Mouse (Mus musculus) heart, adult 9 months (tissue): ENCODE results near the gene Slc44a2.
"Not testable (repeated sequence)": the region's sequence is repeated elsewhere in the genome, so short reads cannot be mapped to it uniquely, and the experiment has no call there.

Experiments
- DNase-seq, 2 experiments: peaks; one replicate each; pipeline ENCODE4 v3.0.0; 2022; ENCODE audit warnings: low spot score in 2 of 2

The Slc44a2 gene

DNA sequence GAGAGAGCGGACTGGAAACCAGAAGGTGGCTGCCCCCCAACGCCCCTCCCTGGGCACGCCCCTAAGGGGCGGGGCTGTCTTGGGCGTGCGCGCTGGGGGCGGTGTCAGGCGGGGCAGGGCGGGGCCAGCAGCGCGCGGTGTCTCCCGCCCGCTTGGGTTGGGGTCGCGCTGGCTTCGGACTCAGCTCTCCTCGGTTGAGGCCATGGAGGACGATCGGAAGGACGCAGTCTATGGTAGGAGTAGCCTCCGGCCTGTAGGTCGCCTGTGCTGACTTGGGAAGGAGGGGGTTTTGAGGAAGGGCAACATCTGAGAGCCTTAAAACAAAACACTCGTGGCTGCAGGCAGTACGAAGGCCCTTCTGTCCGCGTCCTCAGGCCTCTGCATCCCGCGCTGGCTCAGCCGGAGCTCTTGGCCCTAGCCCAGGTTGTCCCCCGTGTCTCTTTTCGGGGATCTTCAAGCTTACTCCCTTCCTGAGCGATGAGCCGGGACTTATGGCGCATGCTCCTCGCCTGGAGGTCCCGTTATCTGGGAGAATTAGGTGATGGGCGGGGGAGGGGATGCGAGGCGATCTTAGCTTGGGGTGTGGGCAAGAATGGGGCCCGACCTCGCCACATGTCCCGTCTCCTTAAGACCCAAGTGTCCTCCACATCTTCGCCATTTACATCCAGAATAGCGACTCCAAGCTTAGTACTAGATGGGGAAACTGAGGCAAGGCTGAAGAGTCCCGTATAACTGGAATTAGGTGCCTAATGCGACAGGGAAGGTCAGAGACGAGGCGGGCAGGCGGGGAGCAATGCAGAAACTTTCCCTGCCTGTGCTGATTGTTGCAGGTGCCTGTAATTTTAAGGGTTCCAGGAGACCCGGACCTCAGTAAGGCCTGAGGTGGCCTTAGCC lies at the start of gene Slc44a2:
Slc44a2 (plus strand) TSS at position 80 of the 894 bp plus-strand sequence.
- DNase-seq = peak; percentile 80 to 87

DNA sequence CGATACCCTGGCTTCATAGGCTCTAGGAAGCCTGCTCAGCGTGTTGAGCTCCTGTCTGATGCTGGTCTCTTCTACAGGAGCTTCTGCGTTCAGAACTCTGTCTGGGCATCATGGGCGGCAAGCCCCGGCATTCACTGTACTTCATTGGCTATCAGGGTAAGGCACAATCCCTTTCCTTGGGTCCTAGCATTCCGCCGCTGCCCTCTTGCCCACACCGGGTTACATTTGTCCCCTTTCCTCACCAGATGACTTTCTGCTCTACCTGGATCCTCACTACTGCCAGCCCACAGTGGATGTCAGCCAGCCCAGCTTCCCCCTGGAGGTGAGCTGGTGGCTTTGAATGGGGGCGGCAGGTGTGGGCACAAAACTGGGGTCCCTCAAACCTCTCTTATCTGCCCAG lies 48.1 kb upstream of the Slc44a2 start:
- no peak for DNase-seq

DNA sequence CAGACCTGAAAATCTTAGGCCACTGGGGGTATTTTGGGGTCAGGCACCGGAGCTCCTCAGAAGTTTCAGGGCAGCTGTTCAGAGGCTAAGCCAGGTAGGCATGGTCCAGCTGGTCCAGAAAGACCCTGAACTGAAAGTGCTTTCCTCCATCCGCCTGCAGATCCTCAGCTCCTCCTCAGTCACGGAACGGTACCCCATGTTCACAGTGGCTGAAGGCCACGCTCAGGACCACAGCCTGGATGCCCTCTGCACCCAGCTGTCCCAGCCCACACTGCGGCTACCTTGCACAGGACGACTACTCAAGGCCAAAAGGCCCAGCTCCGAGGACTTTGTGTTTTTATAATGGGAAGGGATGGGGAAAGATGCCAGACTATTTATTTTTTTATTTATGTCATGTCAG lies 47.4 kb upstream of the Slc44a2 start:
- DNase-seq = no peak

DNA sequence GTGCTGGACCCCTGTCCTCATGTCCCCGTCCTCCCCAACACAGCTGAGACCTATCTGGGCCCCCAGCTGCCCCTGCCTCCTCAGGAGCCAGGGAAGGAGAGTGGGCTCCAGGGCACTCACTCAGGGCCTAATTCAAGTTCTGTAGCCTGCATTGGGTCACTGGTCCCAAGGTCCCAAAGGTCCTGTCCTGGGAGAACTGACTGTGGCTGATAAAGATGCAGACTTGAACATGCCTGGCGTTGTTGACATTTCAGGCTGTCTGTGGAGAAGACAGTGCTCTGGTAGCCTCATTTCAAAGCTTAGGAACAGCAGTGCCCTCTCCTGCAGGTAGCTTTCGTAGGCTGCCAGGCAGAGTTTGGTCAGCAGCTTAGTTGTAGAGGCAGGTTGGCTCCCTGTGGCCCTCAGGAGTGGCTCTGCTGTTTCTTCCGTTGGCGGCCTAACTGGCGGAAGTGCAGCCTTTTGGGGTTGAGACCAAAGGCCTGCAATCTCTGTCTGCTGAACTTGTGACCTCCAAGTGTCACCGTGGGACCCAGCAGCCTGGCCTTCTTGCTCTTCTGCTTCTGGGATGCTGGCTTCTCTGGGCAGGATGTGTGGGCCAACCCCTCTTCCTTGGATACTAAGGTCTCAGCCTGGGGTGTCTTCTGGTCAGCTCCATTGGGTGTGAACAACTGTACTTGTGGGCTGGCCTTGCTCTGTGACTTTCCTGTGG lies 46.8 kb upstream of the Slc44a2 start:
- DNase-seq = no peak

DNA sequence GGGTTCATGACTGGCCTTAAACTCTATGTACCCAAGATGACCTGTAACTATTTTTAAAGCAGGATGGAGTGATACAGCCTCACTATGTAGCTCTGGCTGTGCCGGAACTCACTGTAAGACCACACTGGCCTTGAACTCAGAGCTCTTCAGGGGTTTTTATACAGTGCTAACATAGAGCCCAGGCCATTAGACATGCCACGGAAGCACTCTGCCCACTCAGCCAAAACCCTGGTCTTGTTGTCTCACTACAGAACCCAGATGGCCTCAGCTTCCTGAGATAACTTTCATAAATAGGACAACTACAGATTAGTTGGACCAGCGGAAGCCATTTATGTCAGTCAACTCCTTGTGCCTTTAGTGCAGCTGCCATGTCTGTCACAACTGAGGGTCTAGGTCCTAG lies 46.2 kb upstream of the Slc44a2 start:
- DNase-seq = no peak

DNA sequence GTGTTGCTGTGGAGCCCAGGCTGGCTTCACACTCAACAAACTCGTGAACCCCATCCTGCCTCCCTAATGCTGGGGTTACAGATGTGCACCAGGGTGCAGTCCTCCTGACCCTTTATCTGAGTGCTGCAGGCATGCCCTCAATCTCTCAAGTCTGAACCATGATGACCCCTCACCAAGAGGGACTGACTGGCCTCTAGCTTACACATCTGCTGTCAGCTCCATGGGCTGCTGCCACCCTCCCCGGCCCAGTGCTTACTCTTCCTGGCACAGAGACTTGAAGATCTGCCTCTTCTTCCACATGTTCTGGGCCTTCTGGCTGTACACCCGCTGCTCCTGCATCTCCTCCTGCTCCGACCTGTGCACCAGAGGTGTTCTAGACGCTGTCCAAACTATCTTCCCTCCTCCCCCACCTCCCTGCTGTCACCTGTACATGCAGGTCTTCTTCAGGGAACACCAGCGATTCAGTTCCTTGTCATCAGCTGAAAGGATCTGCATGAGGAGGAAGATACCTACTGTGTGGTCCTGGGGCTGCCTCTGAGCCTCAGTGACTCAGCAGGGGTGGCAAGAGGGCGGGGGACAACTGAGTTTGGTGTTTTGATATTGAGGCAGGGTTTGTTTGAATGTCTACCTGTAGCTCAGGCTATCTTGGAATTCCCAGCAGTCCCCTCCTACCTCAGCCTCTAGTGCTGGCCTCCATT lies 45.3 kb upstream of the Slc44a2 start:
- DNase-seq = no peak

DNA sequence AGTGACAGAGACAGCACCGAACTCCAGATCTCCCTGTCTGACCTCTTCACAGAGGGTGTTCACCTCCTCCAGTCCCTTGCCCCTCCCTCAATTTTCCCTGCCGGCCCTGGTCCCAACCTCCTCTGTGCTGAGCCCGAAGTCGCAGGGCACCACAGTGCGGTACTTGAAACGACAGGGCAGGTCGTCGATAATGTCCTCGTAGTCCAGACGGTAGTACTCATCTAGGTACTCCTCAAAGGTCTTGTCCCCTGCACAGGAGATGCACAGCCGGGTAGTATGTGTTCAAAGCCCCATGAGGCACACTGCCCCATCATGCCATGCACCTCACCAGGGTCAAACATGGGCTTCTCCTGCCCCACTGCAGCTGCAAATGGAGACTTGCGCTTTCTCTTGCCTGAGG lies 44.8 kb upstream of the Slc44a2 start:
- DNase-seq = no peak

DNA sequence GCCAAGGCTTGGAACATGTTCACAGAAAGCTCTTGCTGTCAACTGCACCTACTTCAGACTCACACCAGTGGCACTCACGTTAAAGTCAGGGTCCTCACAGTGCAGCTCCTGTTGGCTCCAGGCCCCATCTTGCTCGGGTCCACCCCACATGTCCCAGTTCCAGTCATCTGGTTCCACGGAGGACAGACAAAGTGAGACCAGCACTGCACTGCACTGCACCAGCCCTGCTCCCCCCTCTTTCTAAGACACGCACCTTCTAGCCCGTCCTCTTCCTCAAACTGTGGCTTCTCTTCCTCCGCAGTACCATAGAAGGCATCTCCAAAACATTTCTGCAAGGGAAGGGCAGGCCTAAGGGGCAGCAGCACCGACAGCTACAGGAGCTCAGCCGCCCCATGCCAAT lies 44.2 kb upstream of the Slc44a2 start:
- DNase-seq = no peak

DNA sequence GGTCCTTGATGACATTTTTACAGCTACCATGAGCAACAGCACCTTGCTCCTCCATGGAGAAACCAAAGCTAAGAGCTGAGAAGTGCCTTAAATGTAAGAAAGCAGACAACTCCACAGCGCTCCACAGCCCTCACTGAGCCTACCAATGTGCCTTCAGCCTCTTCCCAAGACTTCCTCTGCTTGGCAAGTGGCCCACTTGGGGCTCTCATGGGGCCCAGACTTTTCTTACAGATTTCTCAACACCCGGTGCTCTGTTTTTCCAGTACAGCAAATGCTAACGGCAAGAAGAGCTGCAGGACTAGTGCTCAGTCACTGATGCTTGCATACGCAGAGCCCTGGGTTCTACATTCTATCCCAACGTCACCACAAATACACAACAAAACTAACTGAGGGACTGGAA lies 42.7 kb upstream of the Slc44a2 start:
- no peak for DNase-seq

DNA sequence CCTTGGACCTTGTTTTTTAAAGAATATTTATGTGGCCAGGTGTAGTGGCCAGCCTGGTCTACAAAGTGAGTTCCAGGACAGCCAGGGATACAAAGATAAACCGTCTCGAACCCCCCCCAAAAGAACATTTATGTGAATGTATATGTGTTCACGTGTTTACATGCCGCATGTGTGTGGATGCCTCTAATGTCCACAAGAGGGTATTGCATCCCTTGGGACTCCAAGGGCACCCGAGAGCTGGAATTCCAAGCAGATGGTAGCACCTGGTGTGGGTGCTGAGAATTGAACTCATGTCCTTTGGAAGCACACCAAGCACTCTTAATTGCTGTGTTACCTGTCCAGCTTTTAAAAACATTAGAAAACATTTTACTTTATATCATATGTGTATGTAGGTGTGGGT lies 36.9 kb upstream of the Slc44a2 start:
- no peak for DNase-seq

DNA sequence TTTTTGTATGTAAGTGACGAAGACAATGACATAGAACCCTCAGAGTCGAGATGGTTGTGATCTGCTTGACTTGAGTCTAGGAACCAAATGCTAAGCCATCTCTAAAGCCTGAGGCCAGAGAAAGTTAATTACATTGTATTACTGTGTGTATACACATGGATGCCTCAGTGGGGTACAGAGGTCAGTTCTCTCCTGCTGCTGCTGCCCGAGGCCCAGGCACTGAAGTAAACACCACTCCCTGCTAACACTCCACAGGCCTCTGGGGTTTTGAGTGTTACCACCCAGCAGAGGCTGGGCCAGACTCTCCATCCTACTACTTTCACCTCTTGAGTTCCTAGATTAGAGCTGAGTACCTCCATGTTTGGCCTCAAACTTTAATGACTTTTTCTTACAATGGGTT lies 36.5 kb upstream of the Slc44a2 start:
- no peak for DNase-seq

DNA sequence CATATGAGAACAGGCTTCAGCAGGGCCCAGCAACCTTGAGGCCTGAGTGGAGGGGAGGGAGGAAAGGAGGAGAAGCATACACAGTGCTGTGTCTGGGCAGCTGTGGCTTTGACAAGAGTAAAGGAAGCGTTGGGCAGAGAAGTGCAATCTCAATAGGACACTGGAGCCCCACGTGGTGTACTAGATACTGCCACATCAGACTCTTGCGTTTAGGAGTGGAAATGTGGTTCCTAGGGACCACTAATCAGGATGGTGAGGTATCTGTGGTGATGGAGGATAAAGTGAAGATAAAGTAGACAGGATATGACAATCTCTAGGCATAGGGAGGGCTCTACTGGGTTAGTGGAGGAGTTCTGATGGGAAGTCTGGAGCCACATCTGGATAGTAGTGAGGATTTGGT lies 33.7 kb upstream of the Slc44a2 start:
- DNase-seq = no peak

DNA sequence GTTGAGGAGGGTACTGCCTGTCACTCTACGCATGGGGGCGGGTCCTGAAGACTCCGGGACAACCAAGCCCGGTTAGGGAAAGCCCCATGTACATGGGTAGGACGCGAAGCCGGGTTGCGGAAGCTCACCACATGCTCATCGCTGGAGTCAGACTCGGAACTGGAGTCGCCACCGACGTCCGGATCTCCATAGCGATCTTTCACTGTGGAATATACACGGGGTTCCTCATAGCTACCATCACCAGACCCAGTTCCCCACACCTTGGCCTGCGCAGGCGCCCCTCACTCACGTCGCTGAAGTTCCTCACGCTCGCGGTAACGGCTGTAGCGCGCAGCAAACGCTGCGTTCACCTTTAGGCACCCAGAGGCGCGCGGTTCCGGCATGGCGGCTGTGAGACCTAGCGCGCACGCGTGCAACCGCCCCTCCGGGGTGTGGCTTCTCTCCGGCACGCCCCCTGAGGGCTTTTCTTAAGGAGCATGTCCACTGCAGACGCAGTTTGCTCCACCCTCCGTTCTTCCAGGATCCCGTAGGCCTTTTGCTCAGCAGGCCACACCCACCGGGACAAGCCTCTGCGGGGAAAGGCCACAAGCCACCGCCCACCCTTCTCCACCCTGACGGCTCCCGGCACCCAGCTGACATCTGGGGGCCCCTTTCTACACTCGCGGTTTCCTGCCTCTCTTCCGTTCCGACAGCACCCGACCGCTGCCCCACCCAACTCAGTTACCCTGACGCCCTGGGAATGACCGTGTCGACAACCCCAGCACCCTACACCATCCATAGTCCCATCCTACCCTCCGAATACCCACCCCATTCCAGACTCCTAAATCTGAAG lies 32.7 kb upstream of the Slc44a2 start, which contains the start of gene Kri1:
Kri1 (minus strand) TSS at position 399 of the 832 bp plus-strand sequence.
- peak; percentile 98 to 99 for DNase-seq

DNA sequence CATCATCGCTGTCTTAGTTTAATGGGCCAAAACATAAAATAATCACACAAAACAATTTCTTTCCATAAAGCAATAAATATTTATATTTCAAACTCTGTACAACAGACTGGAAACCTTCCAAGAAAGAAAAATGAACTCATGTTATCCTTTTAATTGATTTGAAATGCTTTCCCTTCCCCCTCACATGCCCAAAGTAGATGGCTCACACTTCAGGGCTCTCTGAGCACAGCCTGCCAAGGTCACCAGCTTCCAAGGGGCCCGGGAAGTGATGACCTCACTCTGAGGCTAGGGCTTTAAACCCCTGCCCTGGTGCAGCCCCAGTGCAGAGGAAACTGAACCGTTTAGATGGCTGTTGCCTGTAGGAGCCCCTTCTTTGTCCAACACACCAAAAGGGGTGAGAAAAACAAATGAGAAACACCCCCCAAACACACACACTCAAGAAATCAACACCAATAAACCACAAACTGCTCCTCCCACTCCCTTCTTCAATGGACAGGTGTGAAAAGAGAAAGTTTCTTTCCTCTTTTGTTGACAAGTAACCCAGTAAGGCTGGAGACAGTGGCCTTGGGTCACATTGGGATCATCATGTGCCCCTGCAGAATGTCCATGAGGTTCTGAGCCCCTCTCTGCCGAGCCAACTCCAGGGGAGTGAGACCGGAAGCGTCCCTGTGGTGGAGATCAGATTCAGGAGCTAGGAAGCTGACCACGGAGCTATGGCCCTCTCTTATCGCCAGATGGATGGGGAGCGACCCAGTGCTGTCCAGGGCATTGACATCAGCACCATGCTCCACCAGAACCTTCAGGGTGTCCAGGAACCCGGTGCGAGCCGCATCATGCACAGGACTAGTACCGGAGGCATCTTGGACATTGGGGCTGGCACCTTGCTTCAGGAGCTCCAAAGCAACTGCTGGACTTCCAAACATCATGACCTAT lies 31.8 kb upstream of the Slc44a2 start:
- DNase-seq = no peak

DNA sequence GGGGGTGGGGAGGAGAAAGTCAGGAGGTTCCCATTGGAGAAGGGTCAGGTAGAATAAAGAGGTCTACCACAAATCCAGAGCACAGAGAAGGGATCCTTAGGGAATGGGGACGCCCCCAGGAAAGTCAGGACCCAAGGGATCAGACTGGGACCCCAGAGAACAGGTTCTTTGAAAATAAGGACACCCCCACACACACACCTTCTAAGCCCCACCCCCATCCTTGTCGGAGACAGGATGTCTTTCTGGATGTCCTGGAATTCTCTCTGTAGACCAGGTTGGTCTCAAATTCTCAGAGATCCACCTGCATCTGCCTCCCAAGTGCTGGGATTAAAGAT lies 31.2 kb upstream of the Slc44a2 start:
- DNase-seq = no peak

DNA sequence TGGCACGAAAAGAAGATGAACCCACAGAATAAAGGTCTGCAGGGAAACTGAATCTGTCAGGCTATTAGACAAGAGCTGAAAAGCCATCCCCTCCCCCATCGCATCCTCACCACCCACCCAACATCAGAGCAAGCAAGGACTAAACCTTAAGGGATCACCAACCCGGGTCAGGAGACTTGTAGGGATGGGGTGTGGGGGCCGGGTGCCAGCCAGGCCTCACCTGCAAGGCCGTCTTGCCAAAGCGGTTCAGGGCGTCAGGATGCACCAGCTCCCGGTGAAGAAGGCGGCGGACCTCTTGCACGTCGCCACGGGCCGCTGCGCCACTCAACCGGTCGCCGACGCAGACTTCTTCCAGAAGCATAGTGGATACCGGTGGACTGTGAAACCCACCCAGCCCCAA lies 29.9 kb upstream of the Slc44a2 start:
- DNase-seq = no peak

DNA sequence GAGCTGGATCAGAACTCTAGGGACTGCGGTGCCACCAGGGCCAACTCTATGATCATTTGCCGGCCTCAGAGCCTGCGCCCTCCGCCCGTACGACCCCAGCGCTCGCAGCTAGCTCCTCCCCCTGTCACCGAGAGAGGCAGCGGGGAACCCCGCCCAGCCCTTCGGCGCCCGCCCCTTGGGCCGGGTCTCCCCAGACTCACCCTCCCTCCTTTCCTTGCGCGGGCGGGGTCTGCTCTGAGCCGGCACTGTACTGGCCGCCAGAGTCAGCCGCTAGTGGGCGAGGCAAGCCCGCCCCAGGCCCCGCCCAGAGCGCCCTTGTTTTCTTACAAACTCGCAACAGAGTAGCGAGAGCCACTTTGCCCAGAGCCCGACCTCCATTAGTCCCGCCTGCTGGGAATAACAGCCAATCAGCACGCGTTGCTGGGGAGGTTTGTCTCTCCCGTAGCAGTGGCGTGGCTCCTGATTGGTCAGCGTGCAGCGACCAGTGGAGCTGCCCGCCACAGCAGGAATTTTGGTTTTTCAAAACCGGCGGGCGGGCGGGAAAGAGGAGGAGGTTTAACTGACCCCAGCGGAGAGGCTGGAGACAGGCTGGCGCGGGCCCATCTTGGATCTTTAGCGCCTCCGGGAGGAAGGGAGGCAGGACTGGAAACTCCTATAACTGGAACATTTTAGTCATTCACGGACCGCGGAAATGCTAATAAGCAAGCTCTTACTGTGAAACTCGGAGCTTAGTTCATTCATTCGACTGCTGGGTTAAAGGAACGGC lies 29.3 kb upstream of the Slc44a2 start, which contains the start of gene Cdkn2d:
Cdkn2d (minus strand) TSS at position 386 of the 766 bp plus-strand sequence.
- DNase-seq = peak; percentile 100

DNA sequence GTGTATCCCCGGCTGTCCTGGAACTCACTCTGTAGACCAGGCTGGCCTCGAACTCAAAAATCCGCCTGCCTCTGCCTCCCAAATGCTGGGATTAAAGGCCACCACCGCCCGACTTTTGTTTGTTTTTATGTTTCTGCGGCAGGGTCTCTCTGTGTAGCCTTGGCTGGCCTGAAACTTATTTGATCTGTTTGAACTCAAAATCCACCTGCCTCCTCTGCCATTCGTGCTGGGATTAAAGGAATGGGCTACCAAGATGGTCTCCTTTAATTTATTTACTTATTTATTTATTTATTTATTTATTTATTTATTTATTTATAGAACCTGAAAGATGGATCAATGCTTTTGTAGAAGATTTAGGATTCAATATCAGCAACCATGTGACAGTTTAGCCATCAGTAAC lies 28.6 kb upstream of the Slc44a2 start:
- DNase-seq = not testable (repeated sequence)

DNA sequence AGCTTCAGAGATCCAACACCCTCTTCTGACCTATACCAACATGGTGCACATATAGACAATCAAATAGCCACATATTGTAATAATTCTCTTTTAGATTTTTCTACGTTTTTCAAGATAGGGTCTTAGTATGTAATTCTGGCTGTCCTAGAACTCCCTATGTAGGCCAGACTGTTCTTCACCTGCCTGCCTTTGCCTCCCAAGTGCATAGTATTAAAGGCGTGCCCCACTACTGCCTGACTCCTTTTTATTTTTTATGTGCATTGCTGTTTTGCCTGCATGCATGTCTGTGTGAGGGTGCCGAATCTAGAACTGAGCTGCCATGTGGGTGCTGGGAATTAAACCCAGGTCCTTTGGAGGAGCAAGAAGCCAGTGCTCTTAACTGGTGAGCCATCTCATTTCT lies 28.2 kb upstream of the Slc44a2 start:
- DNase-seq = no peak

DNA sequence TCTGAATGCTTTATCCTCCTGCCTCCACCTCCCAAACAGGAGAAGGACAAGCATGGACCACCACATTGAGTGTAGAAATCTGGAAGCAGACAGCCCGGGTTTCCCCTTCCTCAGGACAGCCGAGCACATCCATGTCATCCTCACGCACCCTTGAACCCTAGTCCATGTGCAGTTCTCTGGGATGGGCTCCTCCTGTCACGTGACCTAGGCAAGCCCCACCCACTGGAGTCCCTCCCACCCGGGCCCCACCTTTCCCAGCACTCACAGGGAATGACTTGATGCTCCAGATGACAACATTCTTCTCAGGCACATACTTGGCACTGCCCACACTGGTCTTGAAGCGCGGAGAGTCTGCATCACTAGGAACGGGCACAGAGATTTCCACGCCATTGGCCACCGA lies 21.5 kb upstream of the Slc44a2 start:
- DNase-seq = no peak
